Mouse (Mus musculus) A20 (cell line): ENCODE results near the gene Nhlh1.

Experiments
- DNase-seq: peaks from one replicate; pipeline ENCODE4 v3.0.0-alpha.2; 2011; ENCODE audit warnings: low read depth, low spot score

Nhlh1 gene

GRCm38 (mm10) chr1:172053541-172054440, 3.6 kb downstream of the Nhlh1 start:
- DNase-seq = no peak

- no peak for DNase-seq
These were observed 4.5 kb downstream of the Nhlh1 start for GRCm38 (mm10) chr1:172052766-172053279.

DNA sequence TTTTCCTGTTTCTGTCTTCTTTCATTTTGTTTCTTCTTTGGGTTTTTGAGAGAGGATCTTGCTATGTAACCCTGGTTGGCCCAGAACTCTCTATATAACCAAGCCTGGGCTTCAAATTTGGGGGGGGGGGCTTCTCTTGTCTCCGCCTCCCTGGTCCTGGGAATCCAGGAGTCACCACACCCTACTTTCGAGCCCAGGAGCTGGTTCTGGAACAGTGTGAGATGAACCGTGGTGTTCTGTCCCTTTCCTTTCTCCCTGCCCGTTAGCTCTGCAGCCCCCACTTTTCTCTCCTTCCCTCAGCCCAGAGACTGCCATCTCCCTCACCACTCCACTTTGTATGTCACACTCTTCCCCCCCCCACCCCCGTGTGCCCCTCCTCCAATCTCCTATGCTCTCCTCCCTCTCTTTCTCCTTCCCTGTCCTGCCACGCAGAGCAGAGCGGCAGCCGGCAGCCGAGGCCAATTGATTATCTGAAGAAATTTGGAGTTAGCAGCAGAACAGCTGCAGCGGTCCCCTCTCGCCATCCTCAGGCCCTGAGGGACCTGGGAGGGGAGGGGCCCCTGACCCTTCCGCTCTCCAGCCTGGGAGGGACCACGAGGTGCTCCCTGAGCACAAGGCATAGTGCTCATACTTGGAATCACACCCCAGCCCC, 8.1 kb downstream of the Nhlh1 start:
- DNase-seq = no peak

DNA sequence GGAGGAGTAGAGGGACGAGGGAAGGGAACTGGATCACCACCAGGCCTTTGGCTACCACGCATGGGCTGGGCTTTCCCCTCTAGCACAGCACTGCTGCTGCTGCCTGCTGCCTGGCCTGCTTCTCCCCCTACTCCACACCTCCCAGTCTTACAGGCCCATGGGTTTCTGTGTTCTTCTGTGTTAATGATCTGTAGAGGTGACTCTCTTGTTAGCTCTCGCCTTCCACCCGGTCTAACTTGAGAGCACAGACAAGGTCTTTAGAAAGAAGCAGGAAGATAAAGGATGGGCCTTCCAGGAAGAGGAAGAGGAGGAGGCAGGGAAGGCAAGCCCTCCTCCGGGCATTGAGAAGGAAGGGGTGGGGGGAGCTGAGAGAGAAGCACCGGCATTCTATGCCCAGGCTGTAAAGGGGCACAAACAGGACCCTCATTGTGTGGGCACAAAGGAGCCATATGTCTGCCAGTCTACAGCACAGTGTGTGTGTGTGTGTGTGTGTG, 9.1 kb downstream of the Nhlh1 start:
- no peak for DNase-seq

- DNase-seq = peak; percentile 88
These were observed 10.4 kb downstream of the Nhlh1 start for GRCm38 (mm10) chr1:172046938-172047337.

GRCm38 (mm10) chr1:172046410-172046809, 11.0 kb downstream of the Nhlh1 start:
- DNase-seq = no peak

DNA sequence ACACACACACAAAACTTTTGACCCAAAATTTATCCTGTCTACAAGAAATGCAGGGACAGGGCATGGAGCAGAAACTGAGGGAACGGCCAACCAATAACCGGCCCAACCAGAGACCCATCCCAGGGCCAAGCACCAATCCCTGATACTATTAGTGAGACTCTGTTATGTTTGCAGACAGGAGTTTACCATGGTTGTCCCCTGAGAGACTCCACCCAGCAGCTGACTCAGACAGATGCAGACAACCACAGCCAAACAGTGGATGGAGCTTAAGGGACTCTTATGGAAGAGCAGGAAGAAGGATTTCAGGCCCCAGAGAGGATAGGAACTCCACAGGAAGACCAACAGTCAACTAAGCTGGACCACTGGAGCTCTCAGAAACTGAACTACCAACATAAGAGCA, 27.5 kb downstream of the Nhlh1 start:
- DNase-seq = no peak

DNA sequence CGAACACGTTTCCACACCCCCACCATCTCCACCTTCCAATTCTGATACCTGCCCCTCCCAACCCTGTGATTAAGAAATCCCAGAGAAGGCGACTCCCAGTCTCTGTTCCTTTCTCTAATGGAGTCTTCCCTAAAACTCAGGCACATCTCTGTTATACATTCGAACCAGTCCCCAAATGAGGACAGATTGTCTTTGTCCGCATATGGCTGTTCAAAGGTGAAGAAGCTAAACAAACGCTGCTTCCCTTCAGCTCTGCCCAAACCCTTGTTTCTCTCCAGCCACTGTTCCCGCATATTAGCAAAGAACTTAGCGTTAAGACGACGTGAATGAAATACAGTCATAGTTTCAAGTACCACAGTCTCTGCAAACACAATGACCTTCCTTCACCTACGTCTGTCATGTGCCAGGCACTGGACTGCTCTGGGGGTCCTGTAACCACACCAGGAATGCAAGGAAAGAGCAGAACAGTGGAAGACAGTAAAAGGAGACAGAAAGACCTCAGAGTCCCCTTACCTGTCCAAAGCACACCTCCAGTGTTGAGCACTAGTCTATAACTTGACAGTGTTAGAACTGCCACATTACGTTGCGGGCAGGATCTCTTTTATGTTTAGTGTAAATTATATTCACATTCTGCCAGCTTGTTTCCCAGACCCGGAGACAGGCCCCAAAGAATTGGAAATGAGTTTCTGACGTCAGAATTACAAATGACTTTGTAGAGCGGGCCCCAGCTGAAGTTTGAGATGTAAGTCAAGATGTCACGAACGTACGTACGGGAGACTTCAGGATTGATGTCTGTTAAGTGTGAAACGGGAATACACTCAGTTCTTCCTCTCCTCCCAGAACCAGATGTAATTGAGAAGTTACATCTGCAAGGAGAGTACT, 28.7 kb downstream of the Nhlh1 start, which contains the start of gene Vangl2:
Gene Vangl2, minus strand, starts transcription at position 51 of the 882 bp plus-strand sequence.
- DNase-seq = no peak

DNA sequence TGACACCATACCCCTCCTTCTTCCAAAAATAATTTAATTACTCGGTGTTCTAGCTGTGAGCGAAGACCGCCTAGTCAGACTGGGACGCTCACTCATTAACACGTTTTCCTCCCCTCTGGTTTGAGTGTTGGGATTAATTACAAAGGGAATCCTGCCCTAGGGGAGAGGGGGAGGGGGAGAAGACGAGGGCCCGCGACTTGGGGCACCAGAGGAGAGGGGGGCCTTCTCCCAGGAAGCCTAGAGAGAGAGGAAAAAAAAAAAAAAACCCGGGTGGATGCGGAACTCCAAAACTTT, 29.6 kb downstream of the Nhlh1 start:
- DNase-seq = no peak

GRCm38 (mm10) chr1:172027010-172027808, 30.2 kb downstream of the Nhlh1 start:
- DNase-seq = peak; percentile 82

- peak; percentile 36 for DNase-seq
These were observed 31.0 kb downstream of the Nhlh1 start for GRCm38 (mm10) chr1:172026201-172026901.

GRCm38 (mm10) chr1:172025201-172025904, 32.0 kb downstream of the Nhlh1 start:
- no peak for DNase-seq

GRCm38 (mm10) chr1:172024140-172024895, 33.1 kb downstream of the Nhlh1 start:
- DNase-seq = no peak

GRCm38 (mm10) chr1:172019863-172020521, 37.4 kb downstream of the Nhlh1 start:
- DNase-seq = no peak

- no peak for DNase-seq
These were observed 38.0 kb downstream of the Nhlh1 start for GRCm38 (mm10) chr1:172019339-172019738.

DNA sequence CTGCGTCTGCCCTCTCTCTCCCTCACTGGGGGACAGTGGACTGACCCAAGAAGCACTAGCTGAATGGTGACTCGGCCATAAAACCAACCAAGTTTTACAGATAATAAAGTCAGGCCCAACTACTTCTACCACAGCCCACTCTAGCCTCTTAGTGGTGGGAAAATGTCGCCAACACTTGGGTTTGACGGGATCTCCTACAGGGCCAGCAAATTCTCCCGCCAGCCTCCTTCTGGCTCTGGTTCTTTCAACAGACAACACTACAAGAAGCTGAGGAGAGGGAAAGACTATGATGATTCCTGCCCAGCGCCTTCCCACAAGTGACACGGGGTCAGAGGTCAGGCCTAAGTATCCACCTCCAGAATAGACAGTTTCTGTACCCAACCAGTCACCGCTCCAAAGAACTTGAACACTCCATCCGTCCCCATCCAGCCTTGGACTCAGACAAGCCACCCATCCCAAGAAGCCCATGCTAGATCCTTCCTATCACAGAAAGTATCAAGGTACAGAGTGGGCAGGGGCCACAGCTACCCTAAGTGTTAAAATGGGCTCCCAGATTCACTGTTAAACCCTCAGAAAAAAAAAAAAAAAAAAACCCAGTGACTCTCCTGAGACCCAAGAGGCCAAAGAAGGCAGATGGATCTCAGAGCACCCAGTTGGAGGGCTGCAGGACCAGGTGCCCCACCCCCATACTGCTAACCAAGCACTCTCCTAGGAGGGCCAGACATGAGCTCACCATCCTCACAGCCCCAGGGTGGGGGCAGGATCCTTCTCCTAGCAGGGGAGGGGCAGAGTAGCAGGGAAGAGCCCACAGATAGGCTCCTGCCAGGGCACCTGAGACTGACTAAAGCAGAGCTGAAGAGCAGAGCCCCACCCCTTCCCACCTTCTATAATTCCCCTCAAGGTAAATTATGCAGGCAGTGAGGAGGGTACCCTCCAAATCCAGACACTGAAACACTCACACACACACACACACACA, 38.7 kb downstream of the Nhlh1 start:
- DNase-seq = no peak

- DNase-seq = no peak
These were observed 39.8 kb downstream of the Nhlh1 start for GRCm38 (mm10) chr1:172017517-172018070.
